Mouse (Mus musculus): ENCODE measurements around the gene Mum1.

- no peak for TF ChIP-seq CTCF (IDR thresholded peaks at IDR 0.05; ENCODE audit: extremely low read depth, insufficient read depth, insufficient read length, insufficient replicate concordance)
- no peak for TF ChIP-seq POLR2A (IDR thresholded peaks at IDR 0.05; ENCODE audit: low read depth, low read length)
Measured at GRCm38 (mm10) chr10:80177441-80178279, 48.6 kb upstream of the Mum1 start.
